Mouse (Mus musculus): ENCODE data around the gene Clip4. TPM values are rescaled to one million over a fixed set of nuclear protein-coding genes. Genes with fewer than 3 reads are reported as not detected.

Gene Clip4
- polyA plus RNA-seq, 1 experiment from 2014 or later = 5.7 TPM

DNA sequence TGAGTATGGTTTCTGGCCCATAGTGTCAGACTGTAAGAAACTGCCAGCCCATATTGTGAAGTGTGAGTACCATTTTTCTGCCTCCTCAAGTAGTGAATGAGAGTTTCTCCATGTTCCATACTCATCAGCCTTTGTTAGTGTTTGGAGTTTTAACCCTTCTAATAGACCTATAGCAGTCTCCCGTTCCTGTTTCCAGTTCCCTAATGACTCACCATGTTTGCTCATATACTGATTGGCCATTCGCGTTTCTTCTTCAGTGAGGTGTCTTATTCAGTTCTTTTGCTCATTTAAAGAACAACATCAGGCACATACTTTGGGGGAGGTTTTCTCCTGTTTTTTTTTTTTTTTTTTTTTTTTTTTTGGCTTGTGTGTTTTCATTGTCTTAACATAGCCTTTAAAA, 2.4 kb downstream of the Clip4 start:
- no peak overlapping the region for H3K9ac ChIP-seq
- H3K4me3 ChIP-seq (replicated peaks) = no peak overlapping the region
- no peak overlapping the region for H3K4me2 ChIP-seq
- no peaks in the 10 kb centered on the region for H3K27me3 ChIP-seq
- H3K9me3 ChIP-seq (replicated peaks) = no peaks in the 10 kb centered on the region
- no peaks in the 10 kb centered on the region for H3K4me1 ChIP-seq
- no peak for ATAC-seq (replicated peaks; ENCODE audit: low FRiP score)
- no peak overlapping the region for H3K27ac ChIP-seq
- 84% methylated on average over 3 of the region's 3 CpGs for WGBS
- no peaks in the 10 kb centered on the region for H3K36me3 ChIP-seq

DNA sequence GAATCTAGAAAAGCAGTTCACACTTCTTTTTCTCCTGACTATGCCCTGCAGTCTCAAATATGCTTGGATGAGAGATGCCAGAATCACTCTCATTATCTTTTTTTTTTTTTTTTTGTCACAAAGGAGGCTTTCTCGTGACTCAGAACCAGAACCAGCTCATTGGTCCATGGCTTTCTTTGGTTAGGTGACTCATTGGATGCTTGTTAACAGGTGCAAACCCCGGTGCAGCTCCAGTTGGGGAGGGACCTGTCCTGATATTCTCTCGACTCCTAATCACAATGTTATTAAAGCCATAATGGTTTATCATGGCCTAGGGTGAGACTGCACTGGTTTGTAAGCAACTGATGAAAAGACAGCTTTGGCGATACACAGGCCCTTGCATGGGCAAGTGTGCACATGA, 5.9 kb downstream of the Clip4 start:
- no peak for ATAC-seq (replicated peaks; ENCODE audit: low FRiP score)
- Histone ChIP-seq H3K4me1 (no peaks in the 10 kb centered on the region), H3K36me3 (no peaks in the 10 kb centered on the region), H3K9me3 (replicated peaks) (no peaks in the 10 kb centered on the region), H3K27ac (no peak overlapping the region), H3K27me3 (no peaks in the 10 kb centered on the region), H3K9ac (no peak overlapping the region), H3K4me3 (replicated peaks) (no peak overlapping the region), H3K4me2 (no peak overlapping the region)
- 62% methylated on average over 4 of the region's 4 CpGs for WGBS

DNA sequence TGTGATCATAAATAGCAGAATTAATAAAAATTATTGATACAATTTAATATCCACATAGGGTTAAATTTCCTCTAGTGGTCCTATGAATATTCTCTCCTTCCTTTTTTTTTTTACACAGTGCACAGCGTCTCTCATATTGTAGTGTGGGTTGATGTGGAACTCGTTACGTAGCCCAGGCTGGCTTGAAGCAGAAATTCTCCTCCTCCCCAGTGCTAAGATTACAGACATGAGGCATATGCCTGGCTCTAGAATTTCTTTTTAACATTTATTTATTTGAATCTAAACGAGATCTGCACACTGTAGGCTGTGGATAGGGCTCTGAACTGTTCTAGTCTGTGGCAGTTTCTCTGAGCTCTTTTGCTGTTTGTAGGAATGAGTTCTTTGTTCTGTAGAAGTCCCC, 7.0 kb downstream of the Clip4 start:
- Histone ChIP-seq H3K9ac (no peak overlapping the region), H3K4me1 (no peaks in the 10 kb centered on the region), H3K36me3 (no peaks in the 10 kb centered on the region), H3K9me3 (replicated peaks) (no peaks in the 10 kb centered on the region), H3K4me2 (no peak overlapping the region), H3K4me3 (replicated peaks) (no peak overlapping the region), H3K27ac (no peak overlapping the region), H3K27me3 (no peaks in the 10 kb centered on the region)
- ATAC-seq (replicated peaks; ENCODE audit: low FRiP score) = no peak
- WGBS = 77% methylated on average over 4 of the region's 4 CpGs

DNA sequence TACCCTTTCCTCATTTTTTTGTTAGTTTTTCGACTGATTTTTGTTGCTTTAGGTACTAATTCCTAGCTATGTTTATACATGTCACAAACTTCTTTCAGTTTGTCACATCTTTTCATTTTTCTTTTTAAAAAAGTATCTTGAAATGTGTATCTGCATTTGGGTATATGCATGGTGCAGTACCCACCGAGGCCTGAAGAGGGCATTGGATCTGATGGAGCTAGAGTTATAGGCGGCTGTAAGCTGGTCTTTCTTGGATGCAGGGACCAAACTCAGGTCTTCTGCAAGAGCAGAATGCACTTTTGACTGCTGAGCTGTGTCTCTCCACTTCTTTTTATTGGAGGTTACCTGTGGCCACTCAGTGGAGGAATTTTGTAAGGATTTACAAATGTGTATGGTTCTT, 10.4 kb downstream of the Clip4 start:
- no peaks in the 10 kb centered on the region for H3K9me3 ChIP-seq (replicated peaks)
- H3K27me3 ChIP-seq = peaks cover 22% of the 10 kb centered on the region
- H3K4me1 ChIP-seq = peaks cover 8% of the 10 kb centered on the region
- 78% methylated on average over 3 of the region's 3 CpGs for WGBS
- H3K36me3 ChIP-seq = no peaks in the 10 kb centered on the region
- no peak overlapping the region for H3K27ac ChIP-seq
- no peak overlapping the region for H3K4me2 ChIP-seq
- no peak overlapping the region for H3K9ac ChIP-seq
- no peak overlapping the region for H3K4me3 ChIP-seq (replicated peaks)
- ATAC-seq (replicated peaks; ENCODE audit: low FRiP score) = no peak

DNA sequence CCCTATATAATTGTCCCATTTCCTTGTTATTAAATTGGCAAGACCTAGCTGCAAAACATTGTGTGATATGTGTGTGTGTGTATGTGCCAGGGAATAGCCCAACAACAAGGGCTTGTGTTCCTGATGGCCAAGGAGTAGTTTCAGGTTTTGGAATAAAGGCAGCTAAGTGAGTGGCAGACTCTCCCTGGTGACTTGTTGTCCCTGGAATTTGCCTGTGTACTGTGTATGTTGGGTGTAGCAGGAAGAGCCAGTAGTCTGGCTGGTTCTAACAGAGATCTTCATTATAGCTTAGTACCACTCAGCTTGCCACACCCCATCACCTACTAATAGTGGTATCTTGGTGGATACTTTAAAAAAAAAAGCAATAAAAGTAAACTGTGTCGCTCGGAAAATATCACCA, 12.2 kb downstream of the Clip4 start:
- 81% methylated on average over 2 of the region's 2 CpGs for WGBS

DNA sequence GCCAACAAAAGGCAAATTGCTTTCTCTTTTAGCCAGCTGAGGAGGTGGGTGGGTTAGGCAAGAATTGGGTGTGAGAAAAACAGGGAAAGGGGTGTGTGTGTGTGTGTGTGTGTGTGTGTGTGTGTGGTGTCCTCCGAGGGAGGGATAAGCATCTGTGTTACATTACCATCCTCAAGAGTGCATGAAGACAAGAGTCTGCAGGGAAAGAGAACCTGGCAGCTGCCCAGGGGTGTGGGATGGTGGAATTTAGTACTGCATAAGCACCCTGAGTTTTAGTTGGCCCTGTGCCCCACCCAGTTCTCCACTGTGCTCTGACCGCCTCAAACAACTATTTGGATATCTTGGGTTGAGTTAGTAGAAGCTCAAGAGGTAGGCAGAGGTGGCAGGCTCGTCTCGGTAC, 12.7 kb downstream of the Clip4 start:
- Histone ChIP-seq H3K9ac (no peak overlapping the region), H3K27me3 (peaks cover 22% of the 10 kb centered on the region), H3K4me1 (peaks cover 11% of the 10 kb centered on the region), H3K4me3 (replicated peaks) (no peak overlapping the region), H3K27ac (no peak overlapping the region), H3K9me3 (replicated peaks) (no peaks in the 10 kb centered on the region), H3K36me3 (no peaks in the 10 kb centered on the region), H3K4me2 (no peak overlapping the region)
- WGBS = 70% methylated on average over 4 of the region's 4 CpGs
- ATAC-seq (replicated peaks; ENCODE audit: low FRiP score) = no peak

More for the DNA sequence above, 12.2 kb downstream of the Clip4 start:
- no peak for ATAC-seq (replicated peaks; ENCODE audit: low FRiP score)
- Histone ChIP-seq H3K27me3 (peaks cover 22% of the 10 kb centered on the region), H3K4me2 (no peak overlapping the region), H3K27ac (no peak overlapping the region), H3K36me3 (no peaks in the 10 kb centered on the region), H3K9me3 (replicated peaks) (no peaks in the 10 kb centered on the region), H3K4me3 (replicated peaks) (no peak overlapping the region), H3K9ac (no peak overlapping the region), H3K4me1 (peaks cover 11% of the 10 kb centered on the region)

DNA sequence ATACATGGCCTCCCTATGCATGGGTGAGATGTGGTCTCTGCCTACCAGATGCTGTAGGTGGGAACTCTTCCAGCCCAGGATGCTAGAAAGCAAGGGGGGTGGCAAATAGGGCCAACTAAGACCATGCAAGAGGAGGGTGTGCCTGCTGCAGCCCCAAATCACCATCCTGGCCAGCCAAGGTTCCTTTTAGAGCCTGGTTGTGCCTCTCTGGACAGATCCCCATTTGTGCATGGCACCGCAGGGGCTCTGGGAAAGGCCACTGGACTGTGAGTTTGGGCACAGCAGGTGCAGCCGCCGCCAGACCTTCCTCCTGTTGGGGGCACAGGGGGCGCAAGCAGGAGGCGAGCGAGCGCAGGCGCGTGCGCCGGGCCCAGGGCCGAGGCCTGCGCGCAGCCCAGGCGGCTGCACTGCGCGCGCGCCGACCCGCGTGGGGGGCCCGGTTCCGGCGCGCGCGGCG, 14.0 kb downstream of the Clip4 start:
- WGBS = under 1% methylated on average over 29 of the region's 29 CpGs
- ATAC-seq (replicated peaks; ENCODE audit: low FRiP score) = peak; percentile 90
- no peaks in the 10 kb centered on the region for H3K36me3 ChIP-seq
- H3K4me3 ChIP-seq (replicated peaks) = peak overlapping the region; percentile 70
- peak overlapping the region; percentile 69 for H3K9ac ChIP-seq
- H3K4me1 ChIP-seq = peaks cover 11% of the 10 kb centered on the region
- peaks cover 22% of the 10 kb centered on the region for H3K27me3 ChIP-seq
- no peaks in the 10 kb centered on the region for H3K9me3 ChIP-seq (replicated peaks)
- H3K27ac ChIP-seq = no peak overlapping the region
- peak overlapping the region; percentile 93 for H3K4me2 ChIP-seq

DNA sequence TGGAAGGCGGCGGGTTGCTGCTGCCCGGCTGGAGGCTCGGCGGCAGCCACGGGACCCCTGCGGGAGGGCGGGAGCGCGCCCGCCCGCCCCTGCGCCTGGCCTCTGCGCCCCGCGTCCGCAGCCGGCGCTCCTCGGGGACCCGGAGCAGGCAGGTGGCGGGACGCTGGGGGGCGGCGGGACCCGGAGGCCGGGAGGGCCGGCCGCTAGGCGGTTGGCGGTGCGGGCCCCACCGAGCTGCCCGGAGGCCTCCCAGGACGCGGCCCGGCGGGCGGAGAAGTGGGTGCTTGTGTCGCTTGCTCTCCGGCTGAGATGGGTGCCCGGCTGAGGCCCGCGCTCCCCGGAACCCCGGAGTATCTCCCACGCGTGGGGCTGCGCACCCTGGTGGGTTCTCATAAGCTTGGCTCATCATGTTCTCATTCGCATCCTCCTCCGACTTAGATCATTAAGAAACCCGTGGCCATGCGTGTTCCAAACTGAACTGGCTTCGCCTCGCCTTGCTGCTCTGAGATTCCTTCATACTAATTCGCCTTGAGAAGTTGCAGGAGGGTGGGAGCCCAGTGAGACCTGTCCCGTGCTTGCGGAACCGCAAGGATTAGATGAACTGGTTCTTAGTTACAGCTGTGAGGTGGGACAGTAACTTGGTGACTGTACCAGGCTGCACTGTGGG, 14.6 kb downstream of the Clip4 start:
- Histone ChIP-seq H3K27me3 (peaks cover 22% of the 10 kb centered on the region), H3K4me3 (replicated peaks) (peak overlapping the region; percentile 70), H3K4me1 (peaks cover 11% of the 10 kb centered on the region), H3K27ac (0 out of 2 replicates have a peak overlapping the region, but pooled peaks have one; percentile 9), H3K36me3 (no peaks in the 10 kb centered on the region), H3K4me2 (peak overlapping the region; percentile 93), H3K9me3 (replicated peaks) (no peaks in the 10 kb centered on the region), H3K9ac (peak overlapping the region; percentile 69)
- under 1% methylated on average over 57 of the region's 59 CpGs for WGBS
- ATAC-seq (replicated peaks; ENCODE audit: low FRiP score) = peak; percentile 71

DNA sequence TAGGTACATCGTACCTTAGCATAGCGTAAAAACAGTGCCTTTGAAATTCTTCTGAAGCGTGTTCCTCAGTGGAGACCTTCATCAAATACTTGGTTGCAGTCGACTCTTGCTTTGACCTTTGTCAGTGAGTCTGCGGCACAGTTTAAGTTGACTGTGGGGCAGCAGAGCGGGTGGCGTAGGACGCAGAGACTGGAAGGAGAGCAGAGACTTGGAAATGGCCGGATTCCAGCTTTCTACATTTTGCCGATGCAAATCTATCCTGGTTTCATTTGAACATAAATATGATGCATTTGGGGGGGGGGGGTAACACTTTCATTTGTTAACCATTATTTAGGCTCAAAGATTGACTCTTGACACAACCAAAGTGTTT, 15.1 kb downstream of the Clip4 start:
- Histone ChIP-seq H3K4me3 (replicated peaks) (peak overlapping the region; percentile 70), H3K9me3 (replicated peaks) (no peaks in the 10 kb centered on the region), H3K27me3 (peaks cover 22% of the 10 kb centered on the region), H3K27ac (no peak overlapping the region), H3K9ac (no peak overlapping the region), H3K4me1 (peaks cover 11% of the 10 kb centered on the region), H3K4me2 (peak overlapping the region; percentile 93), H3K36me3 (no peaks in the 10 kb centered on the region)
- ATAC-seq (replicated peaks; ENCODE audit: low FRiP score) = no peak
- WGBS = 11% methylated on average over 10 of the region's 10 CpGs

DNA sequence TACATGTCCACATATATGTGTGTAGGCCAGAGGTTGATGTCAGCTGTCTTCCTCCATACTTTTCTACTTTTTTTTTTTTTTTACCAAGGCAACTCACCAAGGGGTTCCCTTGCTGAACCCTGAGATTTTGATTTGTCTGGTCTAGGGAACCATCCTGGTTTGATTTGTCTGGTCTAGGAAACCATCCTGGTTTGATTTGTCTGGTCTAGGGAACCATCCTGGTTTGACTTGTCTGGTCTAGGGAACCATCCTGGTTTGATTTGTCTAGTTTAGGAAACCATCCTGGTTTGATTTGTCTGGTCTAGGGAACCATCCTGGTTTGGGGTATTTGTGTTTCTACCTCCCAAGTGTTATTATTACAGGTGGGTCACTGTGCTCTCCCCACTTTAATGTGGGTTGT, 18.2 kb downstream of the Clip4 start:
- Histone ChIP-seq H3K4me1 (peaks cover 11% of the 10 kb centered on the region), H3K9ac (no peak overlapping the region), H3K4me3 (replicated peaks) (no peak overlapping the region), H3K27ac (no peak overlapping the region), H3K36me3 (no peaks in the 10 kb centered on the region), H3K4me2 (no peak overlapping the region), H3K9me3 (replicated peaks) (no peaks in the 10 kb centered on the region), H3K27me3 (peaks cover 18% of the 10 kb centered on the region)
- ATAC-seq (replicated peaks; ENCODE audit: low FRiP score) = no peak

DNA sequence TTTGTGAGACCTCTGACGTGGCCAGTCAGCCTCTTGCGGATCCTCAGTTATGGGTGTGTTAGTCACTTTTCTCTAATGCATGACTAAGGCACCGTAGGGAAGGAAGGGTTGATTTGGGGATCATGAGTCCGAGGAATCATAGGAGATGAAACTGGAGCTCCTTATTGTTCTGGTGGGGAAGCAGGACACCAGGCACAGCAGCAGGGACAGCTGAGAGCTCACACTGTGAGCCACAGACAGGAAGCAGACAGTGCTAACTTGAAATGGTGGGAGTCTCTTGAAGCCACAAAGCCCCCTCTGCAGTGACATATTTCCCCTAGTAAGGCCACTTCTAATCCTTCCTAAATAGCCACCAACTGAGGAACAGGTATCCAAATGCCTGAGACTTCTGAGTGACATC, 22.8 kb downstream of the Clip4 start:
- H3K4me2 ChIP-seq = no peak overlapping the region
- H3K4me3 ChIP-seq (replicated peaks) = no peak overlapping the region
- H3K9me3 ChIP-seq (replicated peaks) = no peaks in the 10 kb centered on the region
- no peak overlapping the region for H3K27ac ChIP-seq
- H3K9ac ChIP-seq = no peak overlapping the region
- no peaks in the 10 kb centered on the region for H3K4me1 ChIP-seq
- ATAC-seq (replicated peaks; ENCODE audit: low FRiP score) = no peak
- H3K27me3 ChIP-seq = no peaks in the 10 kb centered on the region
- peaks cover 4% of the 10 kb centered on the region; the same call in 1 of the 2 replicates for H3K36me3 ChIP-seq
- WGBS = 92% methylated on average over 4 of the region's 4 CpGs

DNA sequence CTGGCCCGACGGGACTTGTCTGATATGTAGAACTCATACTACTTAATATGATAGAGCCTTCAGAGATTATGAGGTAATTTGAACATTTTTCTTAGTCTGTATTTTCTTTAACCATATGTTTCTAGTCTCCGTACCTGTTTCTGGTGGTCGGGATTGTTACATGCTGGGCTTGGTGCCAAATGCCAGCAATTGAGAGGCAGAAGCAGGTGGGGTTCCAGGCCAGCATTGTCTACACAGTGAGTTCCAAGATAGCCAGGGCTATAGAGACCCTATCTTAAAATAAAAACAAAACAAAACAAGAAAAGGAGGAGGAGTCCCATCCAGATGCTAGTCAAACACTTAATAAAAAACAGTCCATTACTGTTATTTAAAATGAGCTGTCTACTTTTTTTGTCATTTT, 23.3 kb downstream of the Clip4 start:
- Histone ChIP-seq H3K36me3 (peaks cover 4% of the 10 kb centered on the region; the same call in 1 of the 2 replicates), H3K27me3 (no peaks in the 10 kb centered on the region), H3K4me2 (no peak overlapping the region), H3K9ac (no peak overlapping the region), H3K27ac (no peak overlapping the region), H3K4me1 (no peaks in the 10 kb centered on the region), H3K4me3 (replicated peaks) (no peak overlapping the region), H3K9me3 (replicated peaks) (no peaks in the 10 kb centered on the region)
- 79% methylated on average over 4 of the region's 4 CpGs for WGBS
- no peak for ATAC-seq (replicated peaks; ENCODE audit: low FRiP score)

All from kidney, embryonic 15.5 days (tissue).